Mouse (Mus musculus) testis, postnatal 14 days (tissue): ENCODE measurements around the gene Ccnk.

Source experiments
- DNase-seq: peaks from one replicate; pipeline ENCODE4 v3.0.0; 2021; ENCODE audit warnings: low spot score

The Ccnk gene

GRCm38 (mm10) chr12:108221712-108222111 lies 42.3 kb downstream of the Ccnk start:
- no peak for DNase-seq

DNA sequence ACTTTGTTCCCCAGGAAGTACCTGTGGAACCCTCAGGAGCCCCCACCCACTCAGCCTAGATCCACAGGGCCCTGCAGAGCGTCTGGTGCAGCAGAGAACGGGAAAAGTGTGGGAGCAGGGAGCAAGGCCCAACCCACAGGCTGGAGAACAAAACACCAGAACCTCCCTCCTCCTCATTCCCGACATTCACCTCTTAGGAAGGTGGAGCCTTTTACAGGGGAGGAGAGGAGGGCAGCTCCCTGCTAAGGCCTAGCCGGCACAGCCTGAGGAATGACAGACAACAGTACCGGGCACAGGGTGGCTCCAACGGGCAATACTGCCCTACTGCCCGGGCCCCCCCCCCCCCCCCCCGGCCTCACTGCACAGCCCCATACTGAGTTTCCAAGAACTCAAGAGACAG lies 44.0 kb downstream of the Ccnk start:
- DNase-seq, result no peak

DNA sequence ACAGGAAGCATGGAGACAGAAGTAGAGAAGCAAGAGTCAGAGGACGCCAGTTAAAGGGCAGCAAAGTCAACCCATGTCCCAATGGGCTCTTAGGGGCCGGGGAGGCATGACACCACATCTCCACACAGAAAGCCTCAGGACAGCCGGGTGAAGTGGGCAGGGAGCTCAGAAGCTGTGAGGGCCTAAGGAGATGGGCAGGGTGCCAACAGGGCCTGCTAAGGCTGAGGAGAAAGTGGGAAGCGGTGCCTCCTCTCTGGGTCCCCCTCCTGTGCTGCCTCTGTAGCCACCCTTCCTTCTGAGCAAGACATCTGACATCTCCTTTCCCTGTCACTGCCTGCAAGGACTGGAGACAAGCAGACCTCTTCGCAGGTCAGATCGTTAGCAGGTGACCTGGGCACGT lies 46.4 kb downstream of the Ccnk start:
- DNase-seq, result no peak

- DNase-seq, result no peak
These were observed 46.8 kb downstream of the Ccnk start for GRCm38 (mm10) chr12:108226216-108226615.

DNA sequence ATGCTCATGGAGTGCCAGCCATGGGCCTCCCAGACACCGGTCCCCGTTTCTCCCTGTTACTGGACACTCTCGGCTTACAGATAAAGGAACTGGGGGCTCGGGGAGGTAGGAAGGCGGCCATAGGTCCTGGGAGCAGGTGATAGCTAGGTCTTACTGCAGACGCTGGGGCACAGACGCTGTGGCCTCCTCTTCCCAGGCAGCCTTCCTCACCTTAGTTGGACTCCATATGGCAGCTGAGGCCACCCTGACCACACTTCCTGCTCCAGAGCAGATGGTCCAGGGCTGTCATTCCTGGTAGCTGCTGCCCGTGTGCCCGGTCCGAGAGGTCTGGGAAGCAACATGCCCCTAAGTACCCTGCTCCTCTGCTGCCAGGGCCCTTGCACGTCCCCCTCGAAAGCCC lies 47.6 kb downstream of the Ccnk start:
- no peak for DNase-seq

DNA sequence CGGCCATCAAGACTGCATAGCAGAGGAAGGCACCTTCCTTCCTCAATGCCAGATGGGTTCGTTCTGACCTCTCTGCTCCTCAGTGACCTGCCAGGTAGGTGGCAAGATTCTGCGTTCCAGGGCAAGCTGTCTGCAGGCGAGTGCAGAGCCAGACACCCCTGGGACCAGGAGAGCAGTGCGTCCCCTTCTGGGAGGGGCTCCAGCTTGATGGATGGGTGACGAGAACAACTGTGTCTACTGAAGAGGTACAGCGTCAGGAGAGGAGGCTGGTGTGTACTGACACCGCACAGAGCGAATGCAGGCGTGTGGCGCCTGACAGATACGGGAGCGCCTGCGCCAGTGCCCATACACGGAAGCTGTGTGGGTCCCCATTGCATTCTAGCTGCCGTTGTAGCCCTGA lies 48.1 kb downstream of the Ccnk start:
- DNase-seq, result no peak

DNA sequence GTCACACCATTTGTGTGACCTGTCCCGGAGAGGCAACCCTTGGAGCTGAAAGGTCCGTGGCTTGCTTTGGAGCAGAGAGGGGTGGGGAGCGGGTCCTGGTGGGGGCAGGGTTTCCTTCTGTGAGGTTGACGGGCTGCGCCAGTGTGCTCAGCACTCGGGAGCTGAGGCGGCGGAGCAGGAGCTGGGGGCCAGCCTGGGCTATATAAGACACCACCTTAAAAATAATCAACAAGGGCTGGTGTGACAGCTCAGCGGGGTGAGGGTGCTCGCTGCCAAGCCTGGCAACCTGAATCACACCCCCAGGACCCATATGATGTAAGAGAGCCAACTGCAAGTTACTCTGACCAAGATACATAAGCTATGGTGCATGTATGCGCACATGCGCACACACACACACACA lies 50.7 kb downstream of the Ccnk start:
- no peak for DNase-seq

GRCm38 (mm10) chr12:108230821-108231794 lies 51.7 kb downstream of the Ccnk start:
- DNase-seq, result no peak

DNA sequence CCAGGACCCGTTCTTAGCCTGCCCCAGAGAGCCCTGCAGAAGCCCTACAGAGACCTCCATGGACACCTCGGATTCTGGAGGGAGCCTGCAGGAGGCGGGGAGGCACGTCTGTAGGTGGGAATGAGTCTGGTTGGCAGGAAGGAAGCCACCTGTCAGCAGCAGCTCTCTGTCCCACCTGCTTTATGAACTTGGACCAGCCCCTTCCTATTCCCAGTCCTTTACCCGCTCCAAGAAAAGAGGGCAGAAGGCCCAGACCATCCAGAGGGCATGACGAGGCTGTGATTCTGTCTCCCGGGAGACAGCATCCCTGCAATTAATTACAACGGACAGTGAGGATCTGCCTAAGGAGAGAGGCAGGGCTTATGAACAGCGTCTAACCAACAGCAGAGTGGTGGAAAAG lies 52.5 kb downstream of the Ccnk start:
- no peak for DNase-seq

- DNase-seq, result no peak
These were observed 54.4 kb downstream of the Ccnk start for GRCm38 (mm10) chr12:108233736-108234135.

DNA sequence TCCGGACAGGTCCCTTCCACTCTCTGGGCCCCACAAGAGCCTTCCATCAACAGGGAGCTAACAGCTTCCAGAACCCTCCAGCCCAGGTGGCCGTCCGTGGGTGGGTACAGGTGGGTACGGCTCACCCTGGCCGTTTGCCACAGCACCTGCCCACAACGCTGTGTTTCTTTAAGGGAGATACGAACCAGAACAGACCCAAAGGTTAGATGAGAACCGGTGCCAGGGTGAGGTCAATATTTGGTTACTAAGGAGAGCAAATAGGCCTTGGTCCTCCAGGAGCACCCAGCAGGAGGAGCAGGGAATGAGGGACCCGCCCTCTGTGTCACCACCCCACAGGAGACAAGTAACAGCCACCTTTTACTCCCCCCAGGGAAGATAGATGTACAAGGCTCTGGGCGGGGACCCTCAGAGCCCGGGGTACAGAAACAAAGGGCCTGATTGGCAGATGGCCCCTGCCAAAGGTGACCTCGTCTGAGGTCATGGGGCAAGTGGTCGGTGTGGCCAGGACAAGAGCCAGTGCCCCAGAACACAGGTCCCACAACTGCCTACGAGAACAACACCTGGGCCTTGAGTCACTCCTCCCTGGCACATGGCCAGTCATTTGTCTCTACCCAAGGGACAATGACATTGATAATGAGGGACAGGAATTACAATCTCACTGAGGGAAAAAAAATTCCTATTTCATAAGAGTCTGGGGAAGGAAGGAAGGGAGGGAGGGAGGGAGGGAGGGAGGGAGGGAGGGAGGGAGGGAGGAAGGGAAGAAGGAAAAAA lies 55.6 kb downstream of the Ccnk start:
- no peak for DNase-seq

- no peak for DNase-seq
These were observed 56.7 kb downstream of the Ccnk start for GRCm38 (mm10) chr12:108235976-108236555.

- no peak for DNase-seq
These were observed 58.1 kb downstream of the Ccnk start for GRCm38 (mm10) chr12:108237300-108238006.

DNA sequence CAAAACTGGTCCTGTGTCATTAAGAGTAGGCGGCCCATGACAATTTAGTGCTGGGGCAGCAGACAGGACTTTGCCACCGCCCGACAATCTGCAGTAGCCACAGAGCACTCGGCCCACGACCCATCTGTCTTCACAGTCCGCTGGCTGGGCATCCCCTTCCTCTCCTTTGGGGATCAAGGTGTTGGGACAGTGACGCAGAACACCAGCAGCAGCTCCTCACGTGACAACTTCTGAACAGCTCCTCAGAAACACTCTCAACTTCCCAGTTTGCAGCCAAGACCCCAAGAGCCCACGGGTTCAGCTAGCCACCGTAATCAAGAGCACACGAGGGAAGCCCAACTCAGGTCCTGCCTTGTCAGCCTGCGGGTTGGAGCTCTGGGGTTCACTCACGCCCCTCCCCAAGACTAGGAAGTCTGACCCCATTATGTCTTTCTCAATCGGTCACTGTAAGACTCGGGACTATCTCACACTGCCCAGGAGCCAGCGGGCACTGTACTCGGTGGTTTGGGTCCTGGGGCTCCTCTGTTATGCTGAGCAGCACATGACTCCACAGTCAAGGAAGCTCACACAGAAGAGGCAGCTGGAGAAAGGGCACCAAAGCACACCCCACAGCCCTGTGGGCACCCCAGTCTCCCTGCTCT lies 59.1 kb downstream of the Ccnk start:
- no peak for DNase-seq

GRCm38 (mm10) chr12:108239441-108239840 lies 60.1 kb downstream of the Ccnk start:
- no peak for DNase-seq

DNA sequence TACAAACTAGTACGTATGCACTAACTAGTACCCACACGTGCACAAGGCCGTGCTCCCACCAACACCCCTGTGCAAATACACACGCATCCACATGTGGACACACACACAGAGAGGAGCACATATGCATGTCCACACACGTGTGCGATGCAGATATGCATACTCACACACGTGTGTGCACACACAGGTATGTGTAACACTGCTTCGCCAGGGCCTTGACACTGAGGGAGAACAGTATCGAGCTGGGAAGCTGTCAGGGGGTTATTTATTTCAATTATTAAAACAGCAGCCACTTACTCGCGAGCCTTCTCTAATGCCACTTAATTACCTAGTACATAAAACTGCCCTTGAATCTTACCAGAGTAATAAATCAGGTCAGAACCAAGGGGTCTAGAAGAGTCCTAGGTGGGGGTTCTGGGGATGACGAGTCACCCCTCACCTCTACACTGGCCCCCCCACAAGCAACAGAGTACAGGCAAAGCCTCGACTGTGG lies 61.1 kb downstream of the Ccnk start:
- DNase-seq, result no peak

- DNase-seq, result no peak
These were observed 61.7 kb downstream of the Ccnk start for GRCm38 (mm10) chr12:108240953-108241588.

- DNase-seq, result no peak
These were observed 62.2 kb downstream of the Ccnk start for GRCm38 (mm10) chr12:108241626-108242025.

DNA sequence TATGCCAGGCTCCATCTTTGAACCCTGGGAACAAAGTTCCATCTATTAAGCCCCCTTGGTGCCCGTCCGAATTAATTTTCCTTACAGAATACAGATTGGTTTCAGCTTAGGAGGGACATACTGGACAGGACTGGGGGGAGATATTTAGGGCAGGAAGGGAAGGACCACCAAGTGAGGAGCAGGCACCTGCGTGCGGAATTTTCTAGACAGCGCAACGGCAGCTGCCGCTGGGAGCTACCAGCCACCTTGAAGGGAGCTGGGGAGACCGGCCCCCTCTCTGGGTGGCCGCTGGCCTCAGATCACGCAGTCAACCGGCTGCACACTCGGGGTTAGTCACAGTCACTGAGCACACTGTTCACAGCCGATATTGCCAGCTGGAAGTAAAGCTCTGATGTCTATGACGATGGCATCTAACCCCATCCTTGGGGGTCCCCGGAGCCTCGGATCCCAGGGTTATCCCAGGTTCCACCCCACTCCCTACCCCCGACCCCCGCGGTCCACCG lies 62.9 kb downstream of the Ccnk start:
- no peak for DNase-seq

- DNase-seq, result peak; percentile 60
These were observed 65.4 kb downstream of the Ccnk start for GRCm38 (mm10) chr12:108244778-108245177.

GRCm38 (mm10) chr12:108245579-108245978 lies 66.2 kb downstream of the Ccnk start:
- DNase-seq, result no peak
